Mouse (Mus musculus): ENCODE data around the gene Dgkb.

Dgkb gene

GRCm38 (mm10) chr12:37817426-37817825, at the start of gene Dgkb:
Gene Dgkb (plus strand): TSS chr12:37817726.
- no peak for ATAC-seq (ENCODE audit: low TSS enrichment)

DNA sequence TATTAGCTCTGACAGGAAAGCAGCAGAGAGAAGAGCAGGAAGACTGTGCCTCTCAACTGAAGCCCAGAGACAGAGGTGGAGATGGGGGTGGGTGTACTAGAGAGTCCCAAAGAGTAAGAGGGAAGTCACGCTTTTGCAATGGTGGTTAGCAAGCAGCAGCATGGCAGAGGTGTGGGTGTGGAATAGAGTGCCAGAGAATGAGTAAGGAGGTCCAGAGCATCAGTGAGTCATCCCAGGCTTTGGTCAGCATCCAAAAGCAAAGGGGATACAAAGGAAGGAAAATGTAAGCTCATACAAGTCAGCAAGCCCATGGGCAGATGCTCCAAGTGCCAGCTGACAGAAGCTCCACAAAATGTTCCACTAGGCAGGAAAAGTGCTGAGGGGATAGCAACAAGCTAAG, 47.7 kb upstream of the Dgkb start:
- peak; percentile 98 for ATAC-seq (ENCODE audit: low TSS enrichment)

- peak; percentile 39; the same call in 1 of the 2 replicates for ATAC-seq (ENCODE audit: low TSS enrichment)
These were observed 43.7 kb upstream of the Dgkb start for GRCm38 (mm10) chr12:37773681-37774357.

- no peak for ATAC-seq (ENCODE audit: low TSS enrichment)
These were observed 42.9 kb upstream of the Dgkb start for GRCm38 (mm10) chr12:37774591-37774990.

DNA sequence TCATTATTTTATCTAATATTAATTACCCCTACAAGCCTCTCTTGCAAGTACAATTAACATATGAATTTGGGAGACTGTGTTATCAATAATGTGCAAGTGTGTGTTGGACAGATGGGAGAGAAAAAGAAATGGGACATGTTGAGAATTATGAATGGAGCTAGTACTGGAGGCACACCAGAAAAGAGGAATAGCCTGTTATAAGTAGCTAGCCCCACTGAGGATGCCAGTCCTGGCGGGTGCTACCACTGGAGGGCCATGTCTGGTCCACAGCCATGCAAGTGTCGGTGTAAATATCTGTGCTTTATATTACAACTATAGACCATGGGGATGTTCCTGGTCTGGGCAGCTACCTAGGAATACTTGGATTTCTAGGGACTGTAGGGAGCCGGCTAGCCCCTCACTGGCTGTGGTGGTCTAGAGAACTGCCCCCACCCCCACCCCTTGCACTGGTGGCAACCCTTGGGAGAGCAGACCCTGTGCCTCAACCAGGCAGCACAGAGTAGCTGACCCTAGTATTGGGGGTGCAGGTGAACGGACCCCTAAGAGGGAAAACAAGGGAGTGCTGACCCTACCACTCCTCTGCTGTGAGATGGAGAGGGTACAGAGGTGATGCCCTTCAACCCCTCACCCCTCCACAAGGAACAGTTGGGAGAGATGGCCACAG, 21.1 kb upstream of the Dgkb start:
- no peak for ATAC-seq (ENCODE audit: low TSS enrichment)

- no peak for ATAC-seq (ENCODE audit: low TSS enrichment)
These were observed 3.4 kb upstream of the Dgkb start for GRCm38 (mm10) chr12:37814122-37814521.

DNA sequence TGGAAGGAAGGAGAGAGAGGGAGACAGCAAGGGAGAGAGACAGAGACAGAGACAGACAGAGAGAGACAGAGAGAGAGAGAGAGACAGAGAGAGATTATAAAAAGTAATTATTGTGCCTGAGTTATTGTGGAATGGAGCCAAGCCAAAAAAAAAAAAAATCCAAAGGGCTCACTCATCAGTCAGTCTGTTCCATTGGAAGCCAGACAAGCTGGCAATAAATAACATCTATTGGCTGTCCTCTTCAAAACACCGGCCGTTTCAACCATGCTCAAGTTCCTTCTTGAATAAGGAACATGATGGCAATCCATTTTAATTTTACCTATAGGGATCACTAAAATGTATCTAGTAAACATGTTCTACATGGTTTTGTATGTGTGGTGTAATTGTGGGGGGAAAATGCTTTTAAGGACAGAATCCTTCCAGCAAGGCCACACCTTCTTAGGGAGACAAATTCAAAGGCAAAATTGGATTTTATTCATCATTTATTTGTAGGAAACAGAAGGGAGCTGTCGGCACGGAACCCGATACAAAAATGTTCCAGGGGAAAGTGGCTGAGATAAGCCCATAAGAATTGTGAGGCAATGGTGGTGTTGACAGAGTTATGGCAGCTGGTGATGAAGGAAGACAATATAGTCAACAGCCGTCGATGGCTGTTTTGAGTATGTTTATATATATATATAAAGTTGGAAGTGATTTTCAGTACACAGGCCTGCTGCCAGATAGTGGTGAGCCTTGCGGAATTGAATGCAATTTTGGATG, 3.7 kb downstream of the Dgkb start:
- ATAC-seq (ENCODE audit: low TSS enrichment) = no peak

- peak; percentile 94 for ATAC-seq (ENCODE audit: low TSS enrichment)
These were observed 62.8 kb downstream of the Dgkb start for GRCm38 (mm10) chr12:37880042-37881017.

- peak; percentile 14; the same call in 1 of the 2 replicates for ATAC-seq (ENCODE audit: low TSS enrichment)
These were observed 63.9 kb downstream of the Dgkb start for GRCm38 (mm10) chr12:37881376-37881775.

DNA sequence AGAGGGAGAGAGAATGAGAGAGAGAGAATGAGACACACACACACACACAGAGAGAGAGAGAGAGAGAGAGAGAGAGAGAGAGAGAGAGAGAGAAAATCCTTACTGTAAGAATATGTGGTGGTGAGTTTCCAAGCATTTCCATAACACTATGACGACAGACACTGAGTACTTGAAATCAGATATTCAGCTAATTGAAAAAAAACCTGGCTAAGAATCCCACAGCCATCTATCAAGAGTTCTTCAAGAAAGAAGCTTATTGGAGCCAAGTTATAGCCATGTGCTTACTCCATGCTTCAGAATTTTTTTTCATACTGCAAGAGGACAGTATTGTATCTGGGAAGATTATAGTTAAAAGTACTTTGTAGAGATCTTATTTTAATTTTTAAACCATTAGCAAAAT, 65.3 kb downstream of the Dgkb start:
- no peak for ATAC-seq (ENCODE audit: low TSS enrichment)

DNA sequence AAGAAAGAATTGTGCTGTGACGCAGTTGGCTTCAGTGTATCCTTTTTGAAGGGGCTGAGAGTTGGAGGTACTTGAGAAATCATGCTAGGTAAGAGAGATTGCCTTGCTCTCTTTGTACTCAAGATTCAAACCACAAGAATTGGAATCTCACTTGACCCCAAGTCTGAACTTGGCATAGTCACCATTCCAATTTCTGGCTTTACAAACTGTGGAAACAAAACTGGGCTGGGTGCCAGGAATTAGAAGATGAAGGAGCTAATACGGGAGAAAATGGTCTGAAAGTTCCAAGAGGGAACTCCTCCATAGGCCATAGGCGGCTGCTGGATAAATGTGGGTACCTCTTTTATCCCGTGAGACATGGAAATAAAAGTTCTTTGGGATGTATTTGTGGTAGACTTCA, 66.3 kb downstream of the Dgkb start:
- ATAC-seq (ENCODE audit: low TSS enrichment) = no peak

GRCm38 (mm10) chr12:37888591-37888990, 71.1 kb downstream of the Dgkb start:
- no peak for ATAC-seq (ENCODE audit: low TSS enrichment)

DNA sequence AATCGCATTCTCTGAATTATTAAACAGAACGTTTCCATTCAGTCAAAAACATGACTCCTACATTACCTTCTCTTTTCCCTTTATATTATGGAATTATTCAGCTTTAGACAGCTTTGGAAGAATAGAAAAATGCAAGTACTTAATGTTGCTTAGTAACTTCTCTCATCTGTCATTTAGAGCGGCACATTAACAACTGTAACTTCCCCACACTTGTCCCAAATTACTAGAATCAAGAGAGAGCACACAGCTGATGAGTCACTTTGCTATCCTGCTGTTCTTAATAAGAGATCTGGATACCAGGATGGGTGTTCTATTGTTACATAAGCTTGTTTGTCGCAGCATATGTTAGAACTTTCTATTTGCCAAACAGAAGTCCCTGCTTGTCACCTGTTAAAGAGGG, 71.9 kb downstream of the Dgkb start:
- peak; percentile 86 for ATAC-seq (ENCODE audit: low TSS enrichment)

GRCm38 (mm10) chr12:37891336-37891735, 73.8 kb downstream of the Dgkb start:
- peak; percentile 88 for ATAC-seq (ENCODE audit: low TSS enrichment)

GRCm38 (mm10) chr12:37942163-37942562, 124.6 kb downstream of the Dgkb start:
- no peak for ATAC-seq (ENCODE audit: low TSS enrichment)

GRCm38 (mm10) chr12:37956193-37956592, 138.7 kb downstream of the Dgkb start:
- peak; percentile 80 for ATAC-seq (ENCODE audit: low TSS enrichment)

- ATAC-seq (ENCODE audit: low TSS enrichment) = peak; percentile 87
These were observed 154.0 kb downstream of the Dgkb start for GRCm38 (mm10) chr12:37971482-37971881.

GRCm38 (mm10) chr12:37978498-37979187, 161.1 kb downstream of the Dgkb start:
- peak; percentile 98 for ATAC-seq (ENCODE audit: low TSS enrichment)

DNA sequence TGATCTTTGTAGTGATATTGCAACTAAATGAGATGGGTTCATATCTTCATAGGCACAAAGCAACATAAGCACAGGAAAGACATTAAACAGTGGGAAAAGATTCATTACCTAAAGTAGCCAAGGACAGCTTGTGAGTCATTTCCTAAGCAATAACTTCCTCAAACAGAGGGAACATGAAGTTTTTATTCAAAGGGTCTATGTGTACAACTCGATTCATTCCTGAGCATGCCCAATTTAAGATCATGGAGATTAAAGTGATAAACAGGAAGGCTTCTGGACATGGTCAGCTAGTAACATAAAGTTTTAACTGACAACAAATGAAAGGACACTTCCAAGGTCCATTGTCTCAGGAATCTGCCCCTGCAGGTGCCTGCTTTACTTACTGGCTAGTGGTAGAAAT, 167.8 kb downstream of the Dgkb start:
- ATAC-seq (ENCODE audit: low TSS enrichment) = no peak

GRCm38 (mm10) chr12:37988066-37988591, 170.6 kb downstream of the Dgkb start:
- peak; percentile 64 for ATAC-seq (ENCODE audit: low TSS enrichment)

DNA sequence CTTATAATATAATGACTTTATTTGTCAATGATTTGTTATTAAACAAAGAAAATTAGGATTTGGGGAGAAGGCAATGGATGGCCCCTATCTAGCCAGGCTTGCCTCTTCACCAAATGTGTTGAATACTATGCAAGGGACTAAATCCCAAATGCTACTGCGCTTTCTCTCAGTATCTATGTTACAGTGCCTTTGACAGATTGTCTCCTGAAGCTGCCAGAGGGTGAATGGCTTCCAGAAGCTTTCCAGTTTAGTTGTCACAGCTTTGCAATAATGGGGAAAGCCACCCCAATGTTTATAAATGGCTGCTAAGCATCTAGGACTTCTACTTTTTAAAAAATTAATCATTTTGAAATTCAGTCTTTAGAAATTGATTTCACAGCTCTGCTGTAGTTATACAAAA, 175.7 kb downstream of the Dgkb start:
- no peak for ATAC-seq (ENCODE audit: low TSS enrichment)

Measured in frontal cortex, adult (tissue).